Mouse (Mus musculus) stomach, embryonic 16.5 days (tissue): ENCODE data around the gene Isg20. TPM values are rescaled to one million over a fixed set of nuclear protein-coding genes. Genes with fewer than 3 reads are reported as not detected.

ENCODE experiments used
- ATAC-seq: fragments of 200-750 bp; cut with Nextera tagmentation; 2 replicates; pipeline ENCODE4 v1.8.0; 2017; ENCODE audit warnings: moderate number of reproducible peaks, moderate TSS enrichment; ENCODE audit not compliant: insufficient read depth, low FRiP score
- H3K27ac ChIP-seq: fragments of 300-500 bp; sonication (generic); 2 replicates; pipeline ENCODE4 v1.5.1; 2014; ENCODE audit warnings: low read length
- H3K27me3 ChIP-seq: fragments of 300-500 bp; sonication (generic); 2 replicates; pipeline ENCODE4 v1.6.1; 2014; ENCODE audit warnings: low read length, control low read depth, mixed read lengths; ENCODE audit not compliant: control insufficient read depth, insufficient read depth
- H3K36me3 ChIP-seq: fragments of 300-500 bp; sonication (generic); 2 replicates; pipeline ENCODE4 v1.6.1; 2014; ENCODE audit warnings: low read length; ENCODE audit not compliant: control insufficient read depth, insufficient read depth
- H3K4me1 ChIP-seq: fragments of 300-500 bp; sonication (generic); 2 replicates; pipeline ENCODE4 v1.6.1; 2014; ENCODE audit warnings: low read length, control low read depth, mixed read lengths; ENCODE audit not compliant: control insufficient read depth, insufficient read depth
- H3K4me2 ChIP-seq: fragments of 300-500 bp; sonication (generic); 2 replicates; pipeline ENCODE4 v1.6.1; 2014; ENCODE audit warnings: low read depth, low read length, mixed read lengths
- H3K4me3 ChIP-seq: fragments of 300-500 bp; sonication (generic); replicated peaks from 2 replicates; pipeline ENCODE4 v1.5.1; 2014; ENCODE audit warnings: mild to moderate bottlenecking, low read length
- H3K9ac ChIP-seq: fragments of 300-500 bp; sonication (generic); 2 replicates; pipeline ENCODE4 v1.6.1; 2014; ENCODE audit warnings: low read length
- H3K9me3 ChIP-seq: fragments of 300-500 bp; sonication (generic); replicated peaks from 2 replicates; pipeline ENCODE4 v1.6.1; 2016; ENCODE audit warnings: low read length, control low read depth; ENCODE audit not compliant: control insufficient read depth
- WGBS: fragments of 180-500 bp; shearing (Covaris S2); extraction: QIAGEN DNeasy Blood & Tissue Kit; methylation state at CpG from one replicate; pipeline ENCODE4 v1.1.7; 2014; 5-methylcytosine and 5-hydroxymethylcytosine counted together
- polyA plus RNA-seq: library from polyadenylated mRNA; unstranded; fragments of >200 nt; fragmentation: Nextera tagmentation; extraction: Ambion mirVana; gene quantifications from 2 replicates; pipeline ENCODE4 v1.2.1, GENCODE M21; 2015

Gene Isg20
- polyA plus RNA-seq, 1 experiment from 2014 or later: 24.3 TPM

- peaks cover 33% of the 10 kb centered on the region for H3K27me3 ChIP-seq
- H3K36me3 ChIP-seq: no peaks in the 10 kb centered on the region
- ATAC-seq: peak; percentile 26; the same call in 1 of the 2 replicates
Measured at GRCm38 (mm10) chr7:78882469-78882837, 30.8 kb upstream of the Isg20 start.

GRCm38 (mm10) chr7:78883016-78883725, 30.1 kb upstream of the Isg20 start:
- no peak overlapping the region for H3K9ac ChIP-seq

More at GRCm38 (mm10) chr7:78882469-78882837, 30.8 kb upstream of the Isg20 start:
- Histone ChIP-seq H3K4me2 (peak overlapping the region; percentile 35; the same call in 1 of the 2 replicates), H3K4me3 (peak overlapping the region; percentile 8), H3K4me1 (peaks cover 3% of the 10 kb centered on the region), H3K9ac (no peak overlapping the region), H3K9me3 (no peaks in the 10 kb centered on the region), H3K27ac (no peak overlapping the region)
- WGBS: 3% methylated on average over 23 of the region's 23 CpGs

GRCm38 (mm10) chr7:78883726-78884060, 29.5 kb upstream of the Isg20 start:
- H3K4me3 ChIP-seq: no peak overlapping the region
- H3K27me3 ChIP-seq: peaks cover 33% of the 10 kb centered on the region
- H3K36me3 ChIP-seq: no peaks in the 10 kb centered on the region
- H3K9me3 ChIP-seq: no peaks in the 10 kb centered on the region
- no peak overlapping the region for H3K4me2 ChIP-seq
- H3K27ac ChIP-seq: no peak overlapping the region
- H3K9ac ChIP-seq: no peak overlapping the region
- peaks cover 3% of the 10 kb centered on the region for H3K4me1 ChIP-seq
- WGBS: 14% methylated on average over 8 of the region's 8 CpGs
- ATAC-seq: no peak

More at GRCm38 (mm10) chr7:78883016-78883725, 30.1 kb upstream of the Isg20 start:
- Histone ChIP-seq H3K36me3 (no peaks in the 10 kb centered on the region), H3K27me3 (peaks cover 33% of the 10 kb centered on the region), H3K9me3 (no peaks in the 10 kb centered on the region), H3K4me1 (peaks cover 3% of the 10 kb centered on the region), H3K27ac (no peak overlapping the region), H3K4me3 (peak overlapping the region; percentile 8), H3K4me2 (peak overlapping the region; percentile 35; the same call in 1 of the 2 replicates)
- no peak for ATAC-seq
- WGBS: 1% methylated on average over 34 of the region's 34 CpGs

GRCm38 (mm10) chr7:78884139-78884538, 29.1 kb upstream of the Isg20 start:
- H3K4me1 ChIP-seq: peaks cover 3% of the 10 kb centered on the region
- H3K27me3 ChIP-seq: peaks cover 33% of the 10 kb centered on the region
- no peak overlapping the region for H3K4me3 ChIP-seq
- H3K36me3 ChIP-seq: no peaks in the 10 kb centered on the region
- ATAC-seq: no peak
- no peaks in the 10 kb centered on the region for H3K9me3 ChIP-seq
- no peak overlapping the region for H3K27ac ChIP-seq
- no peak overlapping the region for H3K4me2 ChIP-seq
- WGBS: 6% methylated on average over 6 of the region's 6 CpGs
- H3K9ac ChIP-seq: no peak overlapping the region

- Histone ChIP-seq H3K9me3 (no peaks in the 10 kb centered on the region), H3K36me3 (no peaks in the 10 kb centered on the region), H3K4me3 (no peak overlapping the region), H3K9ac (no peak overlapping the region), H3K27ac (no peak overlapping the region), H3K4me2 (no peak overlapping the region), H3K4me1 (peaks cover 3% of the 10 kb centered on the region), H3K27me3 (peaks cover 42% of the 10 kb centered on the region)
- no peak for ATAC-seq
- 75% methylated on average over 5 of the region's 5 CpGs for WGBS
Measured at GRCm38 (mm10) chr7:78885404-78885803, 27.8 kb upstream of the Isg20 start.

GRCm38 (mm10) chr7:78886496-78886895, 26.7 kb upstream of the Isg20 start:
- H3K27ac ChIP-seq: no peak overlapping the region
- 71% methylated on average over 4 of the region's 4 CpGs for WGBS
- H3K36me3 ChIP-seq: no peaks in the 10 kb centered on the region
- no peak overlapping the region for H3K4me2 ChIP-seq
- H3K9me3 ChIP-seq: no peaks in the 10 kb centered on the region
- H3K4me1 ChIP-seq: peaks cover 3% of the 10 kb centered on the region
- H3K27me3 ChIP-seq: peaks cover 38% of the 10 kb centered on the region
- H3K9ac ChIP-seq: no peak overlapping the region
- H3K4me3 ChIP-seq: no peak overlapping the region
- no peak for ATAC-seq

GRCm38 (mm10) chr7:78887431-78887842, 25.8 kb upstream of the Isg20 start:
- WGBS: 68% methylated on average over 9 of the region's 9 CpGs
- Histone ChIP-seq H3K27ac (no peak overlapping the region), H3K9ac (no peak overlapping the region), H3K27me3 (peaks cover 32% of the 10 kb centered on the region), H3K4me1 (peaks cover 3% of the 10 kb centered on the region), H3K4me2 (no peak overlapping the region), H3K36me3 (no peaks in the 10 kb centered on the region), H3K4me3 (no peak overlapping the region), H3K9me3 (no peaks in the 10 kb centered on the region)
- ATAC-seq: no peak

GRCm38 (mm10) chr7:78890641-78891040, 22.6 kb upstream of the Isg20 start:
- Histone ChIP-seq H3K4me3 (no peak overlapping the region), H3K9ac (no peak overlapping the region), H3K9me3 (no peaks in the 10 kb centered on the region), H3K4me1 (no peaks in the 10 kb centered on the region), H3K27ac (no peak overlapping the region), H3K4me2 (no peak overlapping the region), H3K36me3 (no peaks in the 10 kb centered on the region), H3K27me3 (peaks cover 9% of the 10 kb centered on the region; the same call in 1 of the 2 replicates)
- ATAC-seq: no peak
- 5% methylated on average over 16 of the region's 16 CpGs for WGBS

GRCm38 (mm10) chr7:78893917-78894316, 19.3 kb upstream of the Isg20 start:
- ATAC-seq: no peak
- Histone ChIP-seq H3K4me2 (no peak overlapping the region), H3K9ac (no peak overlapping the region), H3K4me1 (peaks cover 12% of the 10 kb centered on the region), H3K36me3 (peaks cover 3% of the 10 kb centered on the region; the same call in 1 of the 2 replicates), H3K27ac (no peak overlapping the region), H3K27me3 (peaks cover 9% of the 10 kb centered on the region; the same call in 1 of the 2 replicates), H3K9me3 (no peaks in the 10 kb centered on the region), H3K4me3 (no peak overlapping the region)
- WGBS: 83% methylated on average over 10 of the region's 10 CpGs
